Mouse (Mus musculus) hematopoietic stem cell, adult 5-6 weeks (primary cell): ENCODE data around the gene Dennd4c. TPM values are rescaled to one million over a fixed set of nuclear protein-coding genes. Genes with fewer than 3 reads are reported as not detected.

Source experiments
- ATAC-seq, 2 experiments: fragments of 125-278 bp in 1 of 2; replicated peaks in 1 of 2; 2 replicates each; pipeline ENCODE4 v1.8.0; 2016 to 2017; ENCODE audit warnings: inconsistent platforms in 2 of 2, mild to moderate bottlenecking in 2 of 2, moderate number of reproducible peaks in 2 of 2, low read depth in 1 of 2, moderate TSS enrichment in 1 of 2; ENCODE audit not compliant: low FRiP score in 2 of 2, poor library complexity in 2 of 2, severe bottlenecking in 2 of 2, insufficient read depth in 1 of 2, low TSS enrichment in 1 of 2
- total RNA-seq: library from RNA; stranded (forward); fragments of 172-1452, 232-1000 nt; gene quantifications from 2 replicates; pipeline ENCODE4 v1.2.3, GENCODE M21; 2017

Dennd4c gene
- 36.0 and 40.0 TPM in 2 replicates for total RNA-seq

GRCm38 (mm10) chr4:86748336-86749291, at the start of gene Dennd4c:
Gene Dennd4c, plus strand, starts transcription at chr4:86748555.
- ATAC-seq, result peak; percentile 93 to 95

- ATAC-seq, result no peak
Observed at GRCm38 (mm10) chr4:86699161-86699865, 49.0 kb upstream of the Dennd4c start.

- ATAC-seq, result no peak
Observed at GRCm38 (mm10) chr4:86708801-86709200, 39.6 kb upstream of the Dennd4c start.

GRCm38 (mm10) chr4:86710034-86710650, 38.2 kb upstream of the Dennd4c start:
- ATAC-seq, result no peak

- no peak for ATAC-seq
Observed at GRCm38 (mm10) chr4:86710666-86711215, 37.6 kb upstream of the Dennd4c start.

- peak; percentile 53 to 56; a peak in 1 of 4 replicates for ATAC-seq
Observed at GRCm38 (mm10) chr4:86712751-86713195, 35.6 kb upstream of the Dennd4c start.

- no peak for ATAC-seq
Observed at GRCm38 (mm10) chr4:86713518-86713917, 34.8 kb upstream of the Dennd4c start.

GRCm38 (mm10) chr4:86715341-86715740, 33.0 kb upstream of the Dennd4c start:
- no peak for ATAC-seq

GRCm38 (mm10) chr4:86717176-86717575, 31.2 kb upstream of the Dennd4c start:
- ATAC-seq, result no peak

GRCm38 (mm10) chr4:86718878-86719577, 29.3 kb upstream of the Dennd4c start:
- no peak for ATAC-seq

- no peak for ATAC-seq
Observed at GRCm38 (mm10) chr4:86721856-86722358, 26.4 kb upstream of the Dennd4c start.

- peak in 1 of 2 experiments; percentile 42; a peak in 1 of 4 replicates for ATAC-seq
Observed at GRCm38 (mm10) chr4:86725175-86725574, 23.2 kb upstream of the Dennd4c start.

GRCm38 (mm10) chr4:86726141-86726540, 22.2 kb upstream of the Dennd4c start:
- no peak for ATAC-seq

- ATAC-seq, result no peak
Observed at GRCm38 (mm10) chr4:86729829-86730228, 18.5 kb upstream of the Dennd4c start.

- ATAC-seq, result 0 out of 4 replicates have a peak, but pooled peaks of 1 of the 2 experiments have one; percentile 53
Observed at GRCm38 (mm10) chr4:86734088-86734841, 14.1 kb upstream of the Dennd4c start.
